Mouse (Mus musculus) kidney, postnatal 4 days (tissue): ENCODE measurements around the gene Olfr870.
"Not testable (repeated sequence)": the region's sequence is repeated elsewhere in the genome, so short reads cannot be mapped to it uniquely, and the experiment has no call there.

ENCODE experiments used
- DNase-seq, 2 experiments: peaks; one replicate each; pipeline ENCODE4 v3.0.0; 2021; ENCODE audit warnings: mixed read lengths in 2 of 2

Olfr870 gene

DNA sequence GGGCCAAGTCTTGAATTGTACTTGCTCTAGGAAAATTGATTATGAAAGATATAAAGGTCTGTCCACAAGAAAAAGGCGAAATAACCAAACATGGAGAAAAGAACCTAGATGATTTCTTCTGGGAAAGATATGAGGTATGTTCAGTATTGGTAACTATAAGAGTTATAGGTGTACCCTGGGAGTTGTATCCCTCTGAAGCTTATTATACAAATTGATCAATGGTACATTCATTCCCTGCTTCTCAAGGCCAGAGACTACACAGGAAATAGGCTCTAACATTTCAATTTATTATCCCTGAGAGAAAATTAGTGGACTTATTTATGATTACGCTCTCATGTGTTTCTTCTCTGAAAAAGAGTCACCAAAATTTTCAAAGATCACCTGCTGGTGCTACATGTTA lies at the start of gene Olfr870:
Gene Olfr870 (minus strand): TSS at position 101 of the 400 bp plus-strand sequence.
- no peak for DNase-seq

DNA sequence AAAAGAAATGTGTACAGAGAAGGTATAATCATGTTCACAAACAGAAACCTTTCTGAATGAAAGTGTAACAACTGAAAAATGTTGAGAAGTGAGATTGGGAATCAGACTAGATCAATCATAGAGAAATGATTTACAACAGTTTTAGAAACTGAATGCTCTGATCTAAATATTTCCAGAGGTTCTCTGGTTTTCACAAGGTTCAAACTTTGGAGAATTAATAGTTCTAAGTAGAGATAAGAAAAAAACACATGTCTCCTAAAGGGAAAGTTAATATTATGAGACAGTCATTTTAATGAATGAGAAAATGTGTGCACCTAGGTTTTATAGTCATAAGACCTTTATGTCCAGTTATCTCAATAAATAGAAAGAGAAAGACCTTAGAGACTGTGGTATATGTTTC lies 38.0 kb upstream of the Olfr870 start, which contains the start of gene Olfr871:
Gene Olfr871 (plus strand): TSS at position 301 of the 400 bp plus-strand sequence.
- DNase-seq, result no peak

DNA sequence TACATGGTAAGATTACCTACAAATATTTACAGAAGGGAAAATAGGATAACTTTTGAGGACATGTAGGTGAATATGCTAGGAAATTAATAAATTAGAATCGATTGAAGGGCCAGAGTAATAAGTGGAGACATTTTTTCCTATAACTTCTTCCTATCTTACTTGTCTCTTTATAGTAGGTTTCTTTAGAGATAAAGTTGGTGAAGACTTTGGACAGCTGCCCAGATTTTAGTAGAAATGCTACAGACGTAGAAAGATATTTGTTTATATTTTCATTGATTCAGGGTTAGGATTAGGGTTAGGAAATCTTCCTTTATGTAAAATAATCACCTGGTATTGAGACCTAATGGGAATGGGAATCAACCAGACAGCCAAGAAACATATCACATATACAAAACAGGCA lies 37.6 kb upstream of the Olfr870 start:
- DNase-seq, result no peak

DNA sequence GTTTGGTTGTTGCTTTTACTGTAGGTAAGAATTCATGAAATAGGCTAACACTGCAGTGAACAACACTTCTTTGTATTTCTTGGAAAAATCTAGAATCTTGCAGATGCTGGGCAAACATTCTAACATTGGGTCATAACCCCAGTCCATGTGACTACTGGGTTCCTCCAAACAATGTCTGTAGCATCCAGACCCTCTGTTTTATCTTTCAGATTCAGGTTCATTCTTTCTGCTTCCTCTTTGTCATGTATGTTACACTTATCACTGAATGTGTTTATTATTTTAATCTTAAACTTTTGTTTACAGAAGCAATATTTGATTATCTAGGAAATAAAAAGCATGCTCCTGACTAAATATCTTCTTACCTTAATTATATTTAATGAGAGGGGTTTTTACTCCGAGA lies 37.0 kb upstream of the Olfr870 start:
- no peak for DNase-seq

DNA sequence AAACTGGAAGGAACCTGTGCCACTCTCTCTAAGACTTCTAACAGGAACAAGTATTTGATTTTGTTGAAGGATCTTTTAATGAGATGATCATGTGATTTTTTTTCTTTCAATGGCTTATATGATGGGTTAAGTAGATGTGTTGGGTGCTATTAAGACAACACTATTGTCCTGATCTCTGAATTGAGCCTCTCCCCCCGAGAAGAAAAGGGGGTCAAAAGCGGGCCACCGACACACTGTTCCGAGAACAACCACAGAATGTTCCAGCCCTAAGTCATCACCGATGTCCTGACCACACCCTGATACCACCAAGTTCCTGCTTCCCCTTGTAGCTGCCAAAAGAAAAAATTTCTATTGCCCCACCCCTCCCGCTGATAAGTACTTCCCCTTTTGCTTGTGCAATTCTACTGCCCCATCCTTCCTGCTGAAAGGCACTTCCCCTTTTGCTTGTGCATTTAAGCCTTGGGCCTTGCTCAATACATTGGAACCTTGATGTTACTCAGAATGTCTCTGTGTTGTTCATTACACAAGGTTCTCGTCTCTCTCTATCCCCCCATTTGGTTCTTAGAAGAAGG lies 29.6 kb upstream of the Olfr870 start:
- DNase-seq, result not testable (repeated sequence)

DNA sequence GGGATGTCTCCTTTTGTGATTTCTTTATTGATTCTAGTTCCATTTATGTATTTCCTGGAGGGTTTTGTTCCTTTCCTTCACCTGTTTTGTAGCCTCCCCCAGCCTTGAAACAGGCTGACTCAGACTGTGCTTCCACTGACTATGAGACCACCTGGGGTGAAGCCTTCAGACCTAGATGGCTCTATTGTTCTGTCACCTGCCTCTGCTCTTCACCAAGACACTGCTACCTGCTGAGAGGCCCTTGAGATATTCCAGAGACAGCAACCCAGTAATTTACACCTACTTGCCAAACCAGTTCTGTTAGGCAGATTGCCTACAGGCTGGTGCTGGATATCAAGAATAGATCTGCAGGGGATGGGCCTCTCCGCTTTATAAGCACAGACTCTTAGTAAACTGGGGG lies 28.3 kb upstream of the Olfr870 start:
- DNase-seq, result no peak

DNA sequence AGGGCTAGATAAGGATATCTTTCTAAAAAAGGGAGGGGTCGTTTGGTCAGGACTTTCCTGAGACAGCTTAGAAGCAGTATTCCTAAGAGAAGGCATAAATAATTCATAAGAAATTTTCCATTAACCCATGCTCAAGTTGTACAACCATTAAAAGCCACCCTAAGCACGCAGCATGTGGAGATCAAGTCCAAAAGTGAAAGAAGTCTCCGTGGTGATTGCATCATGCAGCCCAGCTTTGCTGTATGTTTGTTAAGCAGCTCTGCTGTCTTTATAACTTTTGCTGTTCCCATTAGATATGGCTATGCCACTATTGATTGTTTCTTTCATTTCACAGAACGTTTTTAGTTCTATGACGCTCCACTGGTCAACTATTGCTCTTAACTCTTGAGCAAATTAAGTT lies 5.6 kb upstream of the Olfr870 start:
- no peak for DNase-seq

DNA sequence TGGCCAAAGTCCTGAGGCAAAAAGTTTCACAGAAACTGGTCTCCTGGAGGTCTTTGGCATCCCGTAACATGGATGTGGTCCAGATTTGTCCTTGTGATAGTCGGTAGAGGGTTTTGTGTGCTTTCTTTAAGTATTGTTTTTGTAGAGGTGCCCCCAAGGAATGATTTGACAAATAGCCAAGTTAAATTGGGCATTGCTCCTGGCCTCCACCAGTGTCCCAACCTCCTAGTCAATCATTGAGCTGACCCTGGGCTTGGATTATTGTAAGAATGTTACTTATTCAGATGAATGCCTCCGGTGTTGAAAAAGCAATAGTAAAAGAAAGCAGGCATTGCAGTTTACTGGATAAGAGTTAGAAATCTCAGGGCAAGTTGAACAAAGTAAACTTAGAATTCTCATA lies 24.2 kb downstream of the Olfr870 start:
- DNase-seq, result no peak

DNA sequence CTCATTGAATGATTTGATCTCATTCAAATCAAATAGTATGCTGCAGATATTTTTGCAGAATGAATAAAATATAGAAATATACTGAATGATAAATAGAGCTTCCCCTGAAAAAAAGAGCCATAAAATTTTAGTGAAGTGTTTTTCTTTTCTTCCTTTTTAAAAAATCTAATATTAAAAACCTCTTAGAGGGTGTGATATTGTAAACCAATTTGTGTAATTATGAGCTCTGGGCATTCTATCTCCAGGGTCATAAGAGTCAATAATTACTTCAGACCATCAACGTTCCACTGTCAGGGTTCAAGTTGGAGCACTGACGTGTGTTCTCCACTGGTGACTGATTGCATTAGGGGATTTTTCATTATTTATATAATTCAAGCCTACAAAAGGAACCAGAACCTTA lies 45.1 kb downstream of the Olfr870 start, which contains the start of gene Olfr869:
Gene Olfr869 (plus strand): TSS at position 301 of the 400 bp plus-strand sequence.
- no peak for DNase-seq
